Comparison of ENCODE assay signal across 12 mouse cellular contexts in the genomic region with DNA sequence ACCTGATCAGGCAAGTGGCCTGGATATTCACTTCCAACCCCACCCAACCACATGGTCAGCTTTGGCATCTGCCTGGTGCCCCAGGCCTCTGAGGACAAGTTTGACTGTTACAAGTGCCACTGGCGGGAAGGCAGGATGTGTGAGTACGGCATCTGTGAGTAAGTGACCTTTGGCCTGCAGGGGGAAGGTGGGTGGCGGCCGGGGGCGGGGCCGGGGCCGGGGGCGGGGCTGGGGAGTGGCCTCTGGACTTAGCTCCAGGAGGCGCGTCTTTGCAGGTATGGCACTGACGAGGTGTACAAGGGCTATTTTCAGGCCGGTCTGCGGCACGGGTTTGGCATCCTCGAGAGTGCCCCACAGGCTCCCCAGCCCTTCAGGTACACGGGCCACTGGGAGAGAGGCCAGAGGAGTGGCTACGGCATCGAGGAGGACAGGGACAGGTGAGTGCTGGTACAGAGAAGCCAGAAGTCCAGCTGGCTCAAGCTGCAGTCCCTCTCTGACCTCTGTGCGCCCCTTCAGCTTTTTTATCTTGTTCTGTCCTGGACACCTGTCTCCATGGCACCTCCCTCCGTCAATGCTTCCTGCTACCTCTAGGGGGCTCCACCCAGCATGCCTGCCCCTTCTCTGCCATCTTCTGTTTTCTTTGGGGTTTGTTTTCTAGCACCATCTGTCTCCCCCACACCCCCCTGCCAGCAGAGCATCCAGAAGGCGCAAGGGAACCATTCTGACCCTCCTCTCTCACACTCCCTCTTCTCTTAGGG. TPM values are rescaled to one million over a fixed set of nuclear protein-coding genes. Genes with fewer than 3 reads are reported as not detected.
A peak's percentile ranks its signal among the peaks of the same experiment; 100 is the strongest.
DNase-seq lines count a peak whose midpoint lies in the region; ATAC-seq and TF ChIP-seq lines count a peak whose summit lies in the region.
"Had no signal": no experiment of that assay in that cellular context is flagged by ENCODE, and none has a peak within 500 bp of the region (broad histone marks: within the 10 kb centered on the region; RNA-seq: fewer than 3 reads in every experiment).

No protein-coding gene starts in this region.

- no peaks in the 10 kb centered on the region for H3K9me3 ChIP-seq in forebrain, postnatal 0 days (ENCODE audit: low read length)
- H3K9me3 ChIP-seq in forebrain, embryonic 15.5 days: no peaks in the 10 kb centered on the region
- no peaks in the 10 kb centered on the region for H3K9me3 ChIP-seq in limb, embryonic 10.5 days (replicated peaks)
- H3K9me3 ChIP-seq: limb, embryonic 13.5 days; neural tube, embryonic 12.5 days had no signal

- DNase-seq in forebrain, postnatal 0 days: no peak
- peak; percentile 53 for DNase-seq in 416B (ENCODE audit: low read depth)
- peak; percentile 36 for DNase-seq in embryo, embryonic 11 days
- DNase-seq in limb, embryonic 10.5 days (ENCODE audit: low spot score): peak; percentile 71
- DNase-seq in B cell, adult 2 months: no peak
- DNase-seq in cerebellum, adult 11-12 months: no peak

- TF ChIP-seq CTCF in forebrain, postnatal 0 days (IDR thresholded peaks at IDR 0.05; ENCODE audit: low read depth): peak; percentile 42

- no peak overlapping the region for H3K9ac ChIP-seq in forebrain, postnatal 0 days
- H3K9ac ChIP-seq in forebrain, embryonic 15.5 days (replicated peaks): no peak overlapping the region
- H3K9ac ChIP-seq: limb, embryonic 13.5 days; neural tube, embryonic 12.5 days had no signal

- no peaks in the 10 kb centered on the region for H3K27me3 ChIP-seq in forebrain, postnatal 0 days (ENCODE audit: insufficient read depth, low read length)
- no peaks in the 10 kb centered on the region for H3K27me3 ChIP-seq in forebrain, embryonic 15.5 days
- peaks cover 27% of the 10 kb centered on the region for H3K27me3 ChIP-seq in limb, embryonic 10.5 days (ENCODE audit: low read depth, poor library complexity, severe bottlenecking)
- H3K27me3 ChIP-seq: neural tube, embryonic 12.5 days had no signal

- 14% methylated on average over 21 of the region's 21 CpGs for WGBS in forebrain, postnatal 0 days
- WGBS in forebrain, embryonic 15.5 days: 12% methylated on average over 21 of the region's 21 CpGs
- WGBS in limb, embryonic 10.5 days: 9% methylated on average over 21 of the region's 21 CpGs

- no peaks in the 10 kb centered on the region for H3K4me1 ChIP-seq in forebrain, postnatal 0 days (ENCODE audit: insufficient read depth)
- no peaks in the 10 kb centered on the region for H3K4me1 ChIP-seq in forebrain, embryonic 15.5 days
- H3K4me1 ChIP-seq in limb, embryonic 10.5 days: peaks cover 40% of the 10 kb centered on the region
- H3K4me1 ChIP-seq: limb, embryonic 13.5 days; neural tube, embryonic 12.5 days had no signal

- H3K4me2 ChIP-seq in forebrain, postnatal 0 days (ENCODE audit: low read depth): no peak overlapping the region
- no peak overlapping the region for H3K4me2 ChIP-seq in forebrain, embryonic 15.5 days (replicated peaks)
- H3K4me2 ChIP-seq: limb, embryonic 13.5 days; neural tube, embryonic 12.5 days had no signal

- ATAC-seq in forebrain, postnatal 0 days: no peak
- no peak for ATAC-seq in forebrain, embryonic 15.5 days (replicated peaks)
- ATAC-seq in inflammation-experienced regulatory T-cells, adult 6 months: no peak

- no peak overlapping the region for H3K27ac ChIP-seq in forebrain, postnatal 0 days (ENCODE audit: low read depth, low read length)
- H3K27ac ChIP-seq in forebrain, embryonic 15.5 days (replicated peaks): no peak overlapping the region
- H3K27ac ChIP-seq in limb, embryonic 10.5 days: peak overlapping the region; percentile 66; the same call in 1 of the 2 replicates
- H3K27ac ChIP-seq: limb, embryonic 13.5 days; neural tube, embryonic 12.5 days had no signal

- no peak overlapping the region for H3K4me3 ChIP-seq in forebrain, postnatal 0 days (ENCODE audit: low read depth, low read length)
- H3K4me3 ChIP-seq in forebrain, embryonic 15.5 days: no peak overlapping the region
- peak overlapping the region; percentile 9; the same call in 1 of the 2 replicates for H3K4me3 ChIP-seq in limb, embryonic 10.5 days
- H3K4me3 ChIP-seq: limb, embryonic 13.5 days; neural tube, embryonic 12.5 days had no signal

- no peaks in the 10 kb centered on the region for H3K36me3 ChIP-seq in forebrain, postnatal 0 days (ENCODE audit: insufficient read depth)
- H3K36me3 ChIP-seq in forebrain, embryonic 15.5 days: no peaks in the 10 kb centered on the region
- H3K36me3 ChIP-seq in limb, embryonic 10.5 days: no peaks in the 10 kb centered on the region
- H3K36me3 ChIP-seq: limb, embryonic 13.5 days; neural tube, embryonic 12.5 days had no signal

RNA-seq across cellular contexts. Expression of gene Tmie, which starts 10.3 kb away (rescaled TPM):
- 2.5 and 5.3 TPM in 2 replicates for total RNA-seq in forebrain, postnatal 0 days (2014; rRNA removed)
- polyA plus RNA-seq in forebrain, postnatal 0 days (2015; fragmentation: Nextera tagmentation; extraction: Ambion mirVana): 2.3 and 4.0 TPM in 2 replicates
- polyA plus RNA-seq in forebrain, embryonic 15.5 days (2015; fragmentation: Nextera tagmentation; extraction: Ambion mirVana): 0.92 and 1.2 TPM in 2 replicates
- polyA plus RNA-seq in limb, embryonic 10.5 days (2016; fragmentation: Nextera tagmentation; extraction: Ambion mirVana): 0.09 TPM in 1 of 2 replicates, not detected in the other
- 1 to 10 TPM in 2 of 3 experiments, under 1 TPM in 1; 0.73 to 4.1 (median 2.9) TPM for polyA plus RNA-seq in inflammation-experienced regulatory T-cells, adult 6 months (2017; shearing (Covaris generic))
- polyA plus RNA-seq: C2C12 had no signal

RNA-seq across cellular contexts. Expression of gene Als2cl, which starts 10.5 kb away (rescaled TPM):
- total RNA-seq in forebrain, postnatal 0 days (2014; rRNA removed): 3.8 and 4.6 TPM in 2 replicates
- polyA plus RNA-seq in forebrain, postnatal 0 days (2015; fragmentation: Nextera tagmentation; extraction: Ambion mirVana): 0.49 and 1.6 TPM in 2 replicates
- 0.60 and 0.74 TPM in 2 replicates for polyA plus RNA-seq in forebrain, embryonic 15.5 days (2015; fragmentation: Nextera tagmentation; extraction: Ambion mirVana)
- polyA plus RNA-seq in limb, embryonic 10.5 days (2016; fragmentation: Nextera tagmentation; extraction: Ambion mirVana): 1.8 and 1.9 TPM in 2 replicates
- polyA plus RNA-seq in inflammation-experienced regulatory T-cells, adult 6 months (2017; shearing (Covaris generic)): 10 to 100 TPM in 2 of 3 experiments, 1 to 10 TPM in 1; 2.5 to 16.8 (median 15.8) TPM

RNA-seq across cellular contexts. Expression of gene Fam240a, which starts 26.5 kb away (rescaled TPM):
- 0.54 TPM in 1 of 2 replicates, not detected in the other for total RNA-seq in forebrain, postnatal 0 days (2014; rRNA removed)
- polyA plus RNA-seq in forebrain, postnatal 0 days (2015; fragmentation: Nextera tagmentation; extraction: Ambion mirVana): 0.58 TPM in 1 of 2 replicates, not detected in the other
- not detected in 2 replicates for polyA plus RNA-seq in forebrain, embryonic 15.5 days (2015; fragmentation: Nextera tagmentation; extraction: Ambion mirVana)
- not detected in 2 replicates for polyA plus RNA-seq in limb, embryonic 10.5 days (2016; fragmentation: Nextera tagmentation; extraction: Ambion mirVana)
- polyA plus RNA-seq in inflammation-experienced regulatory T-cells, adult 6 months (2017; shearing (Covaris generic)): not detected
- total RNA-seq: heart, postnatal 25 days had no signal
- polyA plus RNA-seq: C2C12; limb, embryonic 13.5 days; neural tube, embryonic 12.5 days had no signal

RNA-seq across cellular contexts. Expression of gene Prss50, which starts 32.4 kb away (rescaled TPM):
- total RNA-seq in forebrain, postnatal 0 days (2014; rRNA removed): 0.24 TPM in 1 of 2 replicates, not detected in the other
- polyA plus RNA-seq in forebrain, postnatal 0 days (2015; fragmentation: Nextera tagmentation; extraction: Ambion mirVana): 0.54 and 0.63 TPM in 2 replicates
- 0.15 and 0.20 TPM in 2 replicates for polyA plus RNA-seq in forebrain, embryonic 15.5 days (2015; fragmentation: Nextera tagmentation; extraction: Ambion mirVana)
- 0.69 and 0.83 TPM in 2 replicates for polyA plus RNA-seq in limb, embryonic 10.5 days (2016; fragmentation: Nextera tagmentation; extraction: Ambion mirVana)
- not detected for polyA plus RNA-seq in inflammation-experienced regulatory T-cells, adult 6 months (2017; shearing (Covaris generic))
- total RNA-seq: heart, postnatal 25 days had no signal

RNA-seq across cellular contexts. Expression of gene Prss46, which starts 45.9 kb away (rescaled TPM):
- total RNA-seq in forebrain, postnatal 0 days (2014; rRNA removed): not detected in 2 replicates
- polyA plus RNA-seq in forebrain, postnatal 0 days (2015; fragmentation: Nextera tagmentation; extraction: Ambion mirVana): 0.12 TPM in 1 of 2 replicates, not detected in the other
- not detected in 2 replicates for polyA plus RNA-seq in forebrain, embryonic 15.5 days (2015; fragmentation: Nextera tagmentation; extraction: Ambion mirVana)
- polyA plus RNA-seq in limb, embryonic 10.5 days (2016; fragmentation: Nextera tagmentation; extraction: Ambion mirVana): not detected in 2 replicates
- not detected for polyA plus RNA-seq in inflammation-experienced regulatory T-cells, adult 6 months (2017; shearing (Covaris generic))
- total RNA-seq: heart, postnatal 25 days had no signal
- polyA plus RNA-seq: limb, embryonic 13.5 days; neural tube, embryonic 12.5 days had no signal

Comparison
In these comparisons a context has a peak if more than half of its experiments do, and no peak if none do; other contexts are left out.
1. DNase-seq: peak in 416B (single experiment), embryo, embryonic 11 days (single experiment) and limb, embryonic 10.5 days (single experiment); none in forebrain, postnatal 0 days (single experiment), B cell, adult 2 months (0 of 2) and cerebellum, adult 11-12 months (single experiment).